Mouse (Mus musculus) megakaryocyte, embryonic 14.5 days (primary cell): ENCODE data around the gene Col4a4.

Experiments
- FLI1 ChIP-seq: IDR thresholded peaks from 2 replicates; pipeline ENCODE4 v1.6.1; 2012; ENCODE audit warnings: low read length, inconsistent platforms, mixed read lengths
- GATA1 ChIP-seq: IDR thresholded peaks from 3 replicates; pipeline ENCODE4 v1.6.1; 2012; ENCODE audit warnings: mixed read lengths, low read length, inconsistent platforms, borderline replicate concordance

GRCm38 (mm10) chr1:82443517-82443916 is 143.1 kb downstream of the Col4a4 start:
- no peak for TF ChIP-seq GATA1
- no peak for TF ChIP-seq FLI1
